Mouse (Mus musculus) embryonic facial prominence, embryonic 11.5 days (tissue): ENCODE data around the gene Stra6l. TPM values are rescaled to one million over a fixed set of nuclear protein-coding genes. Genes with fewer than 3 reads are reported as not detected.

Experiments used
- ATAC-seq: fragments of 200-750 bp; cut with Nextera tagmentation; replicated peaks from 2 replicates; pipeline ENCODE4 v1.8.0; 2017; ENCODE audit warnings: low read depth; ENCODE audit not compliant: insufficient number of reproducible peaks, low FRiP score, low TSS enrichment
- DNase-seq: peaks from one replicate; pipeline ENCODE4 v3.0.0-alpha.2; 2015; ENCODE audit warnings: low spot score
- H3K27ac ChIP-seq: fragments of 300-500 bp; sonication (generic); replicated peaks from 2 replicates; pipeline ENCODE4 v1.5.1; 2014; ENCODE audit warnings: mild to moderate bottlenecking, low read depth, low read length, control low read depth
- H3K27me3 ChIP-seq: fragments of 300-500 bp; sonication (generic); 2 replicates; pipeline ENCODE4 v1.6.1; 2014; ENCODE audit warnings: mild to moderate bottlenecking, low read length, moderate library complexity, mixed read lengths; ENCODE audit not compliant: control insufficient read depth, insufficient read depth
- H3K36me3 ChIP-seq: fragments of 300-500 bp; sonication (generic); replicated peaks from 2 replicates; pipeline ENCODE4 v1.6.1; 2014; ENCODE audit warnings: low read depth, mild to moderate bottlenecking, low read length, moderate library complexity, mixed read lengths; ENCODE audit not compliant: control insufficient read depth, insufficient read depth
- H3K4me1 ChIP-seq: fragments of 300-500 bp; sonication (generic); 2 replicates; pipeline ENCODE4 v1.6.1; 2014; ENCODE audit warnings: low read length, mixed read lengths; ENCODE audit not compliant: control insufficient read depth, insufficient read depth
- H3K4me2 ChIP-seq: fragments of 300-500 bp; sonication (generic); 2 replicates; pipeline ENCODE4 v1.6.1; 2014; ENCODE audit warnings: low read depth, mild to moderate bottlenecking, control low read depth, low read length, moderate library complexity
- H3K4me3 ChIP-seq: fragments of 300-500 bp; sonication (generic); 2 replicates; pipeline ENCODE4 v1.5.1; 2014; ENCODE audit warnings: low read depth, low read length, control low read depth
- H3K9ac ChIP-seq: fragments of 300-500 bp; sonication (generic); replicated peaks from 2 replicates; pipeline ENCODE4 v1.6.1; 2014; ENCODE audit warnings: mild to moderate bottlenecking, control low read depth, low read length
- H3K9me3 ChIP-seq: fragments of 300-500 bp; sonication (generic); replicated peaks from 2 replicates; pipeline ENCODE4 v1.6.1; 2016; ENCODE audit warnings: mild to moderate bottlenecking, low read length, inconsistent platforms, mixed read lengths; ENCODE audit not compliant: control insufficient read depth
- WGBS: fragments of 180-500 bp; shearing (Covaris S2); extraction: QIAGEN DNeasy Blood & Tissue Kit; methylation state at CpG from one replicate; pipeline ENCODE4 v1.1.7; 2014; 5-methylcytosine and 5-hydroxymethylcytosine counted together
- polyA plus RNA-seq: library from polyadenylated mRNA; unstranded; fragments of >200 nt; fragmentation: Nextera tagmentation; extraction: Ambion mirVana; gene quantifications from 2 replicates; pipeline ENCODE4 v1.2.1, GENCODE M21; 2014

The Stra6l gene
- polyA plus RNA-seq, 1 experiment from 2014 or later = 0.14 TPM

DNA sequence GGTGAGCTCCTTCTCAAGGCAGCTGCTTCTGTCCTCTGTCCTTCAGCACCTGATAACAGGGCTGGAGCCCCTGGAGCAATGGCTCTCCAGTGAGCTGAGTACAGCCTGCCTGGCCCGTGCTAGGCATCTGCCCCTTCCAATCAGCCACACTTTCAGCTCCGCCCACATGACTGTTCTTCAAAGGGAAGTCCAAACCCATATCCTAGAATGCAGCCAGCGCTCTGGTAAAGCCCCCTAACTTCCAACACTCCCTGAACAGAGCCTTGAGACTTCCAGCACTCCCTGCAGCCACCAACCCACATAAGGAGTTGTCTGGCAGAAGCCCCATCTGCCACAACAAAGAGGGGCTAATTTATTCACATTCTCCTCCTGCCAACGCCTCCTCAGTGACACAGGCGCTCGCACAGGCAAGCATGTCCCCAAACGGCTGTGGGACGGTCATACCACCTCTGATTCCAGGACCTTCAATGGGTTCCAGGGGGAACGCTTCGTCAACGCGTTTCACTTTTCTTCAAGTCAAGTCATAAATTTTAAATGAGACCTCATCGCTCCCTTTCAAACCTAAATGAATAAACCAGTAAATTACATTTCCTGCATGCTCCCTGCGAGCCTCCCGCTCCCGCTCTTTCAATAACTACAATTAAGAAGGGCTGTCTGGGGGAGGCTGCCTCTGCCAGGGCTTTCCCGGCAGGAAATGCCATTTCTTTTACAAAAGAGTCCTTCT lies 29.1 kb upstream of the Stra6l start:
- peaks cover 3% of the 10 kb centered on the region; the same call in 1 of the 2 replicates for H3K4me1 ChIP-seq
- peaks cover 9% of the 10 kb centered on the region for H3K27me3 ChIP-seq
- peak overlapping the region; percentile 41 for H3K9ac ChIP-seq
- peak overlapping the region; percentile 8; the same call in 1 of the 2 replicates for H3K4me3 ChIP-seq
- H3K36me3 ChIP-seq = no peaks in the 10 kb centered on the region
- ATAC-seq = peak; percentile 79
- peak overlapping the region; percentile 53 for H3K4me2 ChIP-seq
- WGBS = 1% methylated on average over 17 of the region's 17 CpGs
- peak overlapping the region; percentile 52; the same call in 1 of the 2 replicates for H3K27ac ChIP-seq
- no peaks in the 10 kb centered on the region for H3K9me3 ChIP-seq
- peak; percentile 69 for DNase-seq

DNA sequence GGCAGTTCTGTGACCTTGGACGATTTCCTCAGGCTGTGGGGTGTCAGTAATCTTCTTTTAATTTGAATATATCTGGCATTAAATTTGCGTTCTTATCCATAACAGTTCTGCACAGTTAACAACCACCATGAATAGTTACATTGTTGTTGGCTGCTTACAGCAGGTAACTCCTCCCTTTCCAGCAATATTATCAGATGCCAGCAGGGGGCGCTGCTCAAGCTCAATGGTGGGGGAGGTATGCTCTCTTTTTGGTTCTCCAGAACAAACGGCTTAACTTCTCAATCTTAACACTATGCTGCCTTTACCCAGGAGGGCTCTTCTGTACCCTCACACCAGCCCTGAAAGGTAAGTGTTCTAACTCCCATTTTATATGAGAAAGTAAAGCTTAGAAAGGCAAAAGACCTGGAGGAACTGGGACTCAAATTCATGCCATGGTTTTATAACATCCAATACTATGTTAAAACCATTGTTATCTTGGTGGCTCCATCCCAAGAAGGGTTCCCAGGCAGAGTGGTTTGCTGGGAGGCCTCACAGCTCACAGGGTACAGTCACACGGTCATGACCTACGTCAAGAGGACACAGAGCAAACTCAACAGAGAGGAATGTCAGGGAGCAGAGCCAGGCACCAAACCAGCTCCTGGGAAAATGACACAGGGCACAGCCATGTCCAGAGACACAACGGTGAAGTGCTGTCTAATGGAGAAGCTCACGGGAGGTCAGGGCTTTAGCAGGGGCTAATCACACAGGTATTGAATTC lies 28.2 kb upstream of the Stra6l start:
- peaks cover 18% of the 10 kb centered on the region for H3K27me3 ChIP-seq
- H3K4me3 ChIP-seq = no peak overlapping the region
- H3K4me2 ChIP-seq = no peak overlapping the region
- H3K4me1 ChIP-seq = peaks cover 6% of the 10 kb centered on the region; the same call in 1 of the 2 replicates
- H3K9ac ChIP-seq = no peak overlapping the region
- 41% methylated on average over 8 of the region's 8 CpGs for WGBS
- DNase-seq (peak; percentile 80), ATAC-seq (no peak)
- H3K27ac ChIP-seq = no peak overlapping the region
- H3K36me3 ChIP-seq = no peaks in the 10 kb centered on the region
- H3K9me3 ChIP-seq = no peaks in the 10 kb centered on the region

DNA sequence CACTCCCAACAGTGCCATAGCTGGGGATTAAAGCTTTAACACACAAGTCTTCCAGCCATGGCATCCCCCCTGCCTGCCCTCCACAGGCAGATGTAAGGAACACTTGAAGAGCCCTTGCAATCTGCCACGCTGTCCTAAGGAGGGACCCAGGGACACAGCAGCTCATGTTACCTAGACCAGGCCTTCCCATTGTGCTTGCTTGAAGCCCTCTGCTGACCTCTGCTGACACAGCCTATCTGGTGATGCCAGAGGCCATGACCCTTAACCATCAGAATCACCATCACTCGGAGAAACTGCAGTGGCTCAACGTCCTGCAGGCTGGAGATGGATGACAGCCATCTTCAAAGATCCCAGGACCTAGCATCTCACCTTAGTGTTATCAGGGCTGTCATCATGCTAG lies 26.5 kb upstream of the Stra6l start:
- no peak overlapping the region for H3K27ac ChIP-seq
- 8% methylated on average over 3 of the region's 3 CpGs for WGBS
- H3K9me3 ChIP-seq = no peaks in the 10 kb centered on the region
- no peak for DNase-seq
- ATAC-seq = no peak
- peaks cover 13% of the 10 kb centered on the region for H3K4me1 ChIP-seq
- H3K36me3 ChIP-seq = no peaks in the 10 kb centered on the region
- peaks cover 34% of the 10 kb centered on the region for H3K27me3 ChIP-seq
- H3K4me3 ChIP-seq = no peak overlapping the region
- H3K4me2 ChIP-seq = no peak overlapping the region
- no peak overlapping the region for H3K9ac ChIP-seq

DNA sequence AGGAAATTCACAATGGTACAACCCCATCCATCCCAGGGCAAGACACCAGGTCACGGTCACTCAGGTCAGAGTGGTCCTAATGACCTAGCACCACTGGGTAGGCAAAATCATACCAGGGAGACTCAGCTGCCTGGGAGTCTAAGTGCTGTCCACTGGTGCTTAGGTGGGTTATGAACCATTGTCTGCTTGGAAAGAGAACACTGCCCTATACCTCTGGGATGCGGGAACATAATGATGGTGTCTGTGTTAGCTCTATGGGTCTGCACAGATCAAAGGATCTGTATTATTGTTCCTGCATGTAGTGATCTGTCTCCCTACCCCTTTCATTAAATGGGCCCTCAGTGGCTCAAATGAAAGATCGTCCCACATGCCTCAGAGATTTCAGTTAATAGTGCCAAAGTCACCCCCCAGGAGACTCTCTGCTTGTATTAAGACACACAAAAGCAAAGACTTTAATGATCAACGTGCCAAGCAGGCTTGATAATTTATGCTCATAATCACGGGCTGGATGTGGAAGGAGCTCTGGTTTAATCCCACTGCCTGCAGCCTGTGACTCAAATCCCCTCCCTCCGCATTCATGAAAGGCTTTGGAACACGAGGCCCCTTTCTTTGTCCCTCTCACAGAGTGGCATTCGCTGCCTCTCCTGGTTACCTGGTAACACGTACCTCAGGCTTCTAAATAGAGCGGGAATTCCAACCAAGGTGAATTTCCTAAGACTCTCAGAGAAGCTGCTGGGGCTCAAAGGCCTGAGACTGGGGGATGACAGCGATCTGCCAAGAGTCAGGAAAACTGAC lies 25.5 kb upstream of the Stra6l start:
- Histone ChIP-seq H3K4me2 (no peak overlapping the region), H3K4me1 (peaks cover 13% of the 10 kb centered on the region), H3K4me3 (no peak overlapping the region), H3K9ac (no peak overlapping the region), H3K9me3 (no peaks in the 10 kb centered on the region), H3K27ac (no peak overlapping the region), H3K27me3 (peaks cover 42% of the 10 kb centered on the region), H3K36me3 (no peaks in the 10 kb centered on the region)
- WGBS = 27% methylated on average over 11 of the region's 11 CpGs
- no peak for ATAC-seq
- peak; percentile 56 for DNase-seq

DNA sequence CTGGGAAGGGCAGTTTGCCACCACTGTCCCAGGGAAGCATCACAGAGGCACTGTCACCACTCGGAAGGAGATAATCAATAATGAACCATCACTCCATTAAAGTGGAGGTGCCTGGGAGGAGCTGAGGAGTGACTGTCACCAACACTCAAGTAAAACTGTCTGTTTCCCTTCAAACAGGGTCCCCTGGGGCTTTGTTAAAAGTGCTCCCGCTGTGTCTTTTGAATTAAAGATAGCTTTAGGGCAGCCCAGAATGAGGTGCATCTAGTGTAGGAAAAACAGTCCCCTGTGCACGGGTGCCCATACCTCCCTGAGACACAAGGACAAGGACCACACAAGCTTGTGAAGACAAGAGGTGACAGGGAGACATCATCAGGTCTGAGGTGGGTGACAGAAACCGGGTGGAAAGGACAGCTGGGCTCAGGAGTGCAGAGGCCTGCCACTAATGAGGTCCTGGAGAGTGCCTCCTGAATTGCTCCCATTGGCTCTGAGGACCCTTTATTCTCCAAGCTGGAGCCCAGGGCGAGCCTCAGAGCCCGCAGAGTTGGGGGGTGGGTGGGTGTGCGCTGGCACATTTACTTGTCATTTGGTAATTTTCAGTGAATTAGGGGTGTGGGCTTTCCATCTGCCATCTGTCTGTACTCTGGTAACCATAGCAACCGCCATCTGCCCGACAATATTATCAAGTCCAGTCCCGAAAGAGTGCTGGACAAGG lies 24.3 kb upstream of the Stra6l start:
- no peaks in the 10 kb centered on the region for H3K36me3 ChIP-seq
- H3K9ac ChIP-seq = no peak overlapping the region
- no peak overlapping the region; the same call in 1 of the 2 replicates for H3K27ac ChIP-seq
- H3K4me1 ChIP-seq = peaks cover 13% of the 10 kb centered on the region
- ATAC-seq (peak; percentile 44), DNase-seq (peak; percentile 25)
- no peak overlapping the region for H3K4me2 ChIP-seq
- H3K4me3 ChIP-seq = no peak overlapping the region
- H3K27me3 ChIP-seq = peaks cover 50% of the 10 kb centered on the region
- WGBS = 8% methylated on average over 10 of the region's 10 CpGs
- no peaks in the 10 kb centered on the region for H3K9me3 ChIP-seq

DNA sequence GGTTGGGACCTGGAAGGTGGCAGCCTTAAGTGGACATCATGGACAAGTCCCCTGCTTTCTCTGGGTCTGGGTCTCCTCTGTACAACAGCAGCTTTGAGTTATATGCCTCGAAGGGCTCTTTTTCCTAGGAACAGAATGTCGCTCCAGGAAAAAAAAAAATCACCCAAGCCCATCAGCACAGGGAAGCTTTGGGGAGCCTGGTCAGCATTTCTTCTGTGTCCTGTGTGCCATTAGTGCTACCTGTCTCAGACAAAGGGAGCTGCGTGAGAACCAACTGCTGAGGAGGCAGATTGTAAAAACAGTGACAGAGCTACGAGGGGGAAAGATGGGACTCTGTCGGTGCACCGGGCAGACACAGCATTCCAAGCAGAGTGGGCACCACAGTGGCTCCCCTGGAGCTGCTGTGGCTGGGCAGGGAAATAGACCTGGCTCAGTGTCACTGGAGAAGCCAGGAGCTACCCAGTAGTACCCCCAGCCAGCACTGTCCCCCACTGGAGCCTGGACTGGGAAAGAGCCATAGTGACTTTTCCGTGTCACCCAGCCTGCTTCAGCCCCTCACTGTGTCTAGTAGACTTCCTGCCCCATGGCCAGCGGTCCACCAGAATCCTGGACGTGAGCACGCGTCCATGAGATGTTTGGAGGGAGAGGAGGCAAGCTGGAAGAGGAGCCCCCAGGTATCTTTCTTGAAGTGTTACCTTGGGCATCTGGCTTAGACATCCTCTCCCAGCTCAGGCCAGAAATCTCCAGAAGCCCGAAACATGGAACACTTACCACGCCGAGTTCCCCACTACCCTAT lies 23.5 kb upstream of the Stra6l start:
- no peak overlapping the region for H3K27ac ChIP-seq
- no peak overlapping the region for H3K4me2 ChIP-seq
- WGBS = 27% methylated on average over 14 of the region's 14 CpGs
- no peak overlapping the region for H3K4me3 ChIP-seq
- H3K9ac ChIP-seq = 0 out of 2 replicates have a peak overlapping the region, but pooled peaks have one; percentile 5
- ATAC-seq (no peak), DNase-seq (no peak)
- H3K27me3 ChIP-seq = peaks cover 51% of the 10 kb centered on the region
- H3K36me3 ChIP-seq = no peaks in the 10 kb centered on the region
- H3K9me3 ChIP-seq = no peaks in the 10 kb centered on the region
- peaks cover 9% of the 10 kb centered on the region for H3K4me1 ChIP-seq
